Mouse (Mus musculus): ENCODE data around the gene Rps3a1. TPM values are rescaled to one million over a fixed set of nuclear protein-coding genes. Genes with fewer than 3 reads are reported as not detected.

Gene Rps3a1
- polyA plus RNA-seq, 1 experiment from 2014 or later, result 1,198 TPM

Other genes with a start within 250 kb of the Rps3a1 start
- gene Sh3d19, start 171.6 kb downstream of the Rps3a1 start, polyA plus RNA-seq (2016; fragmentation: Nextera tagmentation; extraction: Ambion mirVana), result 14.9 and 15.5 TPM in 2 replicates
- 0.16 TPM in 1 of 2 replicates, not detected in the other for gene Prss48, start 140.2 kb downstream of the Rps3a1 start, polyA plus RNA-seq (2016; fragmentation: Nextera tagmentation; extraction: Ambion mirVana)
- 9.1 and 10.5 TPM in 2 replicates for gene Lrba, start 82.0 kb upstream of the Rps3a1 start, polyA plus RNA-seq (2016; fragmentation: Nextera tagmentation; extraction: Ambion mirVana)